19 mouse cellular contexts compared by ENCODE assay signal in the genomic region with DNA sequence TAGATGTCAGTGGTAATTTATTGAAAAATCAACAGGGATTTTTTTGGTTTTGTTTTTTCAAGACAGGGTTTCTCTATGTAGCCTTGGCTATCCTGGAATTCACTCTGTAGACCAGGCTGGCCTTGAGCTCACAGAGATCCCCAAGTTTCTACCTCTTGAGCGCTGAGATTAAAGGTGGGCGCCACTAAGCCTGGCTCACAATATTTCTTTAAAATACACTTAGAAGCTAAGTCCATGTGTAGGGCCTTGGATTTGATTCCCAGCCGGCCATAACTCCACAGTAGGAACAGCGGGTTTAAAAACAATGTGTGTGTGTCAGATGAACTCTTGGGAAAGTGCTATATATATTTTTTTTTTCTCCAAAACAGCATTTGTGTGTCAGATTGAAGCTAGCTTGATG. TPM values are rescaled to one million over a fixed set of nuclear protein-coding genes. Genes with fewer than 3 reads are reported as not detected.
DNase-seq lines count a peak whose midpoint lies in the region; ATAC-seq lines count a peak whose summit lies in the region.
"Had no signal": no experiment of that assay in that cellular context is flagged by ENCODE, and none has a peak within 500 bp of the region (broad histone marks: within the 10 kb centered on the region; RNA-seq: fewer than 3 reads in every experiment).

No protein-coding gene starts in this region.

- H3K4me3 ChIP-seq in heart, embryonic 11.5 days (ENCODE audit: low read depth, low read length): no peak overlapping the region
- no peak overlapping the region for H3K4me3 ChIP-seq in midbrain, embryonic 11.5 days (ENCODE audit: low read depth, low read length)
- no peak overlapping the region for H3K4me3 ChIP-seq in midbrain, embryonic 16.5 days (ENCODE audit: low read depth, low read length)

- no peak for ATAC-seq in heart, embryonic 11.5 days (replicated peaks; ENCODE audit: insufficient number of reproducible peaks, low FRiP score, low TSS enrichment)
- ATAC-seq in midbrain, embryonic 11.5 days (ENCODE audit: low FRiP score): no peak
- no peak for ATAC-seq in midbrain, embryonic 16.5 days
- ATAC-seq: activated CD4-positive, CD25-positive, alpha-beta regulatory T cell, adult 4 months; CD4-positive, CD25-positive, alpha-beta regulatory T cell, adult 4 months; Patski had no signal

- no peaks in the 10 kb centered on the region for H3K36me3 ChIP-seq in heart, embryonic 11.5 days (ENCODE audit: control insufficient read depth, insufficient read depth, low read length)
- peaks cover 2% of the 10 kb centered on the region; the same call in 1 of the 2 replicates for H3K36me3 ChIP-seq in midbrain, embryonic 11.5 days (ENCODE audit: control insufficient read depth, insufficient read depth, low read length)
- H3K36me3 ChIP-seq in midbrain, embryonic 16.5 days (ENCODE audit: control insufficient read depth, insufficient read depth, low read length): peaks cover under 1% of the 10 kb centered on the region; the same call in 1 of the 2 replicates

- H3K4me1 ChIP-seq in heart, embryonic 11.5 days (ENCODE audit: control insufficient read depth, insufficient read depth, low read length): peaks cover 10% of the 10 kb centered on the region
- H3K4me1 ChIP-seq in midbrain, embryonic 11.5 days (ENCODE audit: control insufficient read depth, insufficient read depth, low read length): peaks cover 11% of the 10 kb centered on the region
- peaks cover 20% of the 10 kb centered on the region for H3K4me1 ChIP-seq in midbrain, embryonic 16.5 days (ENCODE audit: control insufficient read depth, insufficient read depth, low read length)

- no peak overlapping the region for H3K4me2 ChIP-seq in heart, embryonic 11.5 days
- no peak overlapping the region for H3K4me2 ChIP-seq in midbrain, embryonic 11.5 days
- no peak overlapping the region for H3K4me2 ChIP-seq in midbrain, embryonic 16.5 days (ENCODE audit: low read length)

- H3K9me3 ChIP-seq in heart, embryonic 11.5 days (replicated peaks; ENCODE audit: control insufficient read depth, low read length): no peaks in the 10 kb centered on the region
- H3K9me3 ChIP-seq in midbrain, embryonic 11.5 days (ENCODE audit: control insufficient read depth, low read length): no peaks in the 10 kb centered on the region
- no peaks in the 10 kb centered on the region for H3K9me3 ChIP-seq in midbrain, embryonic 16.5 days (replicated peaks; ENCODE audit: control insufficient read depth, low read length, poor library complexity, severe bottlenecking)
- H3K9me3 ChIP-seq: G1E had no signal

- no peaks in the 10 kb centered on the region for H3K27me3 ChIP-seq in heart, embryonic 11.5 days (ENCODE audit: control insufficient read depth, insufficient read depth, low read length)
- no peaks in the 10 kb centered on the region for H3K27me3 ChIP-seq in midbrain, embryonic 11.5 days (ENCODE audit: control insufficient read depth, insufficient read depth, low read length)
- H3K27me3 ChIP-seq in midbrain, embryonic 16.5 days (ENCODE audit: control insufficient read depth, insufficient read depth, low read depth, low read length): no peaks in the 10 kb centered on the region
- H3K27me3 ChIP-seq: CH12.LX, Patski had no signal

- no peak overlapping the region for H3K9ac ChIP-seq in heart, embryonic 11.5 days (ENCODE audit: low read depth, low read length)
- H3K9ac ChIP-seq in midbrain, embryonic 11.5 days (ENCODE audit: low read length): no peak overlapping the region
- no peak overlapping the region for H3K9ac ChIP-seq in midbrain, embryonic 16.5 days (ENCODE audit: low read depth, low read length)

- H3K27ac ChIP-seq in heart, embryonic 11.5 days (ENCODE audit: low read depth, low read length): no peak overlapping the region
- H3K27ac ChIP-seq in midbrain, embryonic 11.5 days (ENCODE audit: low read depth, low read length): no peak overlapping the region
- no peak overlapping the region for H3K27ac ChIP-seq in midbrain, embryonic 16.5 days (ENCODE audit: low read length)

- 93% methylated on average over 4 of the region's 4 CpGs for WGBS in heart, embryonic 11.5 days (ENCODE audit: insufficient replicate concordance)
- 96% methylated on average over 4 of the region's 4 CpGs for WGBS in midbrain, embryonic 11.5 days
- WGBS in midbrain, embryonic 16.5 days: 94% methylated on average over 4 of the region's 4 CpGs

- DNase-seq in heart, adult 11 months: peak; percentile 77
- peak; percentile 59 for DNase-seq in midbrain, embryonic 11.5 days (ENCODE audit: low spot score, missing footprints)
- DNase-seq: adrenal gland, adult 2 months; adrenal gland, adult 8-10 months; adrenal gland, postnatal 10 days; adrenal gland, postnatal 14 days; adrenal gland, postnatal 25 days; adrenal gland, postnatal 36 days; B cell, adult 2 months; cerebellum, adult 11 months; cerebellum, adult 11-12 months; cerebellum, adult 18-20 months had no signal

RNA-seq across cellular contexts. Expression of gene Qrich1, which starts 6.7 kb away (rescaled TPM):
- polyA plus RNA-seq in heart, embryonic 11.5 days (2014; fragmentation: Nextera tagmentation; extraction: Ambion mirVana): 103 and 109 TPM in 2 replicates
- 160 and 175 TPM in 2 replicates for polyA plus RNA-seq in midbrain, embryonic 11.5 days (2014; fragmentation: Nextera tagmentation; extraction: Ambion mirVana)
- 119 and 132 TPM in 2 replicates for polyA plus RNA-seq in midbrain, embryonic 16.5 days (2015; fragmentation: Nextera tagmentation; extraction: Ambion mirVana)

RNA-seq across cellular contexts. Expression of gene Qars, which starts 15.8 kb away (rescaled TPM):
- polyA plus RNA-seq in heart, embryonic 11.5 days (2014; fragmentation: Nextera tagmentation; extraction: Ambion mirVana): 86.7 and 89.6 TPM in 2 replicates
- 103 TPM in 2 replicates for polyA plus RNA-seq in midbrain, embryonic 11.5 days (2014; fragmentation: Nextera tagmentation; extraction: Ambion mirVana)
- 56.6 and 68.2 TPM in 2 replicates for polyA plus RNA-seq in midbrain, embryonic 16.5 days (2015; fragmentation: Nextera tagmentation; extraction: Ambion mirVana)

RNA-seq across cellular contexts. Expression of gene Usp19, which starts 32.9 kb away (rescaled TPM):
- polyA plus RNA-seq in heart, embryonic 11.5 days (2014; fragmentation: Nextera tagmentation; extraction: Ambion mirVana): 48.9 and 57.4 TPM in 2 replicates
- polyA plus RNA-seq in midbrain, embryonic 11.5 days (2014; fragmentation: Nextera tagmentation; extraction: Ambion mirVana): 62.2 and 63.0 TPM in 2 replicates
- 68.6 and 71.5 TPM in 2 replicates for polyA plus RNA-seq in midbrain, embryonic 16.5 days (2015; fragmentation: Nextera tagmentation; extraction: Ambion mirVana)

RNA-seq across cellular contexts. Expression of gene Impdh2, which starts 36.7 kb away (rescaled TPM):
- 130 TPM in 2 replicates for polyA plus RNA-seq in heart, embryonic 11.5 days (2014; fragmentation: Nextera tagmentation; extraction: Ambion mirVana)
- 182 and 186 TPM in 2 replicates for polyA plus RNA-seq in midbrain, embryonic 11.5 days (2014; fragmentation: Nextera tagmentation; extraction: Ambion mirVana)
- 92.7 and 93.9 TPM in 2 replicates for polyA plus RNA-seq in midbrain, embryonic 16.5 days (2015; fragmentation: Nextera tagmentation; extraction: Ambion mirVana)

RNA-seq across cellular contexts. Expression of gene Lamb2, which starts 43.8 kb away (rescaled TPM):
- 22.7 and 30.4 TPM in 2 replicates for polyA plus RNA-seq in heart, embryonic 11.5 days (2014; fragmentation: Nextera tagmentation; extraction: Ambion mirVana)
- polyA plus RNA-seq in midbrain, embryonic 11.5 days (2014; fragmentation: Nextera tagmentation; extraction: Ambion mirVana): 20.1 and 21.4 TPM in 2 replicates
- 18.6 and 19.3 TPM in 2 replicates for polyA plus RNA-seq in midbrain, embryonic 16.5 days (2015; fragmentation: Nextera tagmentation; extraction: Ambion mirVana)
